Mouse (Mus musculus) frontal cortex, postnatal 36 days (tissue): Measurements from ENCODE around the gene Lamc3.
A peak's percentile ranks its signal among the peaks of the same experiment; 100 is the strongest.
"Not testable (repeated sequence)": the region's sequence is repeated elsewhere in the genome, so short reads cannot be mapped to it uniquely, and the experiment has no call there.

Source experiments
- DNase-seq, 2 experiments: peaks; one replicate each; pipeline ENCODE4 v3.0.0; 2022; ENCODE audit warnings: low spot score in 2 of 2

The Lamc3 gene

DNA sequence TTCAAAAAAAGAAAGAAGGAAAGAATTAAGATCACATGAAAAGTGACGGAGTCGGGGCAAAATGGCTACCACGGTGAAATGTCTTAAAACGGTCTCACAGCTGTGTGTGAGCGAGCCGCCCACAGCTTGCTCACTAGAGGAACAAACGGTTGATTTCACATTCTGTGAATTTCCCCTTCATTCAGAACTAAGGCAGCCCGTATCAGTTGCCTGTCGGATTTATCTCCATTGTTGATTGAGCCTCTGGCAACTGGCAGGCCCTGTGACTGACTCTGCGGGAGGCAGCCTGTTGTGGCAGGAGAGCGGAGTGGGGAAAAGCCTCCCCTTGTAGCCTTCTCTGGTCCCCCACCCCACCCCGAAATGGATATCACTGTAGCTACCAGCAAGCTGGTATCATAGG is 10.6 kb upstream of the Lamc3 start:
- DNase-seq = peak; percentile 28 to 43

DNA sequence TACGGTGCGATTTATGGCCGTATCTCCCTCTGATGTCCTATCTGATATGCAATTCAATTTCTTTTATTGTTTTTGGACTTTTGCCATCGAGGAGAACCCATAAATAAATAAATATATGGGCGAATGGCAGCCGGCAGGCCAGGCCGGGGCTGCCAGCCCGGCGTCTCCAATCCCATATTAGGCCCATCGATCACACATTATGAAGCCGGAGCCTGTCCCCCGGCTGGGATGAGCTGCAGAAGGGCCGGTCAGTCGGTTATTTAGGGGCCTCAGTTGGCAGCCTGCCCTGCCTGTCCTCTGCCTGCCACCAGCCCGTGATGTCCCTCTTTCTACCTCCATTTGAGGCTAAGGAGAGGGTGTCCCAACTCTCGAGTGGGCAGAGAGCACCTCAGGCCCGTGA is 8.5 kb upstream of the Lamc3 start:
- DNase-seq = no peak

DNA sequence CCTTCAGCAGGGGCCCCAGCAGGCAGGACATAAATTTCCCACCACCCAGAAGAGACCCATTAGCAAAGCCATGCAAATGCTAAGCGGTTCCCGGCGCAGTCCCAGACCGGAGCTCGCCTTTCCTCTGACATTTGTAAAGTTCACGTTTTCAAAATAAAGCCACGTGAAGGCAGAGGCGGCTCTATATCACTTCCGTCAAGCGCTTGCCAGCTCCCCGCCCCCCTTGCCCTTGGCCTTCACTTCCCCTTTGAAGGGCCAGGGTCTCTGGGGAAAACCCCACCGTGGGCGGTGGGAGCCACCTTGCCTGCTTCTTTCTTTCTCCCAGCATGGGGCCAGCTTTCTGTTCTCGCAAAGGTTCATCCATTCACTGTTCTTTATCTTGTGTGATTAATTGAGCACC is 6.2 kb upstream of the Lamc3 start:
- DNase-seq = no peak

DNA sequence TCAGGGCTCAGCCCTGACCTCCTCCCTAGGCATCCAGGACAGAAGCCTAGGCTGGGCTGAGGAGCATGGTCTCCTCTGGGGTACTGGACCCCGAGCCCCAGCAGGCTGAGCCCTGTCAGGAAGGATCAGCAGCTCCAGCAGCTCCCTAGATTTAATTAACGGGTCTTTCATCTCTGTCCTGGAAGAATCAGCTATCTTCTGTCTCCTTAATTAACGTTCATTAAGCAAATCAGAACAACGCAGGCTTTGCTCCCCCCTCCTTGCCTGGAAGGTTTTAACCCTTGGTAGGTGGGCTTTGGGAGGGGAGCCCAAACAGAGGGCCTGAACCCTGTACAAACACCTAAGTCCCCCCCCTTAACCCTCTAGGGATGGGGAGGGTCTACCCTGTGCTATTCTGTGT is 4.0 kb upstream of the Lamc3 start:
- DNase-seq = no peak

DNA sequence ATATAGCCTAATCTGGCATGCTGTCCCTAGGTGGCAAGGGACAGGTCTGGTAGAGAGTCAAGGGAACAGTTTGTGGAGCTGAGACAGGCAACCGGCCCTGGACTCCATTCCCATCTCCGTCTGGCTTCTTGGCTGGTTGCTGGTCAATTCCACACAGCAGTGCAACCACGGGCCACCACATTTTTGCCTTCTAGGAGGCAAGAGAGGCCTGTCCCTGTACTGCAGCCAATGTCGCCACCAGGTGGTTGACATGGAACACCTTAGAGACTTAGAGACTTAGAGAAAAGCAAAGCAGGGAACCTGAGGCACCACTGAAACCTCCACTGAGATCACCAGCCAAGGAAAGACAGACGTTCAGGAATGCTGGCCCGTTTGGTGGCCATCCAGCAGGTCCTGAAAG is 2.3 kb upstream of the Lamc3 start:
- peak; percentile 31 to 40 for DNase-seq

DNA sequence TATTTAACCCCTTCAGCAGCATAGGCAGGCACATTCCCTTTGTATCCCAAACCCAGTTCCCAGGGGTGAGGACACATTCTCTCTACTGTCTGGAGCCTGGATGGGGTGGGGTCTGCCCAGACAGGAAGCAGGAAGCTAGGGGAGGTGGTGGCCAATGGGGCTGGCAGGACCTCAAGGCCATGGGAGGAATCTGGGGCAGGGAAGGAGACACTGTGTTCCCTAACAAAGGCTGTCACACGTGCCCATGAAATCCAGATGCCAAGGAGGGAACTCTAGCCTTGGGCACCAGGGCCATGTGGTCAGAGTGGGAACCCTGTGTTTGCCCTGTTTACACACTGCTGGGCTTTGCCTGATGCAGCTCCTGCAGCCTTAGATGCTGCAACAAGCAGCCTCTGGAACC is 1.8 kb downstream of the Lamc3 start:
- no peak for DNase-seq

DNA sequence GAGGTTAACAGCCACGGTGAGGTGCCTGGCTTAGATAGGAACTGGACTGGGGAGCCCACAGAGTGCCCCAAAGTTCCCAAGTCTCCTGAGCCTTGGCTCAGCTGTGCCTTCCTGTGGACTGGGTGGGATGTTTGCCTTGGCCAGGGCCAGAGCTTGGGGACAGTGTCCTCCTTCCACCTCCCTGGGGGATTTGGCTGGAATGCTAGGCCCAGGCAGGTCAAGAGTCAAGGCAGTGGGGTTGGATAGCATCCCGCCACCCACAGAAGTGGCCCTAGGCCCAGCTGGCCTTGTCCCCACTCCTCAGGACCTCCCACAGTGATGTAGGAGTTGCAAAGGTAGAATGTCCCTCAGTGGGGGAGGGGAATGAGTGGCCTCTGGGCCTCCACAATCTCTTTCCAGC is 4.1 kb downstream of the Lamc3 start:
- no peak for DNase-seq

DNA sequence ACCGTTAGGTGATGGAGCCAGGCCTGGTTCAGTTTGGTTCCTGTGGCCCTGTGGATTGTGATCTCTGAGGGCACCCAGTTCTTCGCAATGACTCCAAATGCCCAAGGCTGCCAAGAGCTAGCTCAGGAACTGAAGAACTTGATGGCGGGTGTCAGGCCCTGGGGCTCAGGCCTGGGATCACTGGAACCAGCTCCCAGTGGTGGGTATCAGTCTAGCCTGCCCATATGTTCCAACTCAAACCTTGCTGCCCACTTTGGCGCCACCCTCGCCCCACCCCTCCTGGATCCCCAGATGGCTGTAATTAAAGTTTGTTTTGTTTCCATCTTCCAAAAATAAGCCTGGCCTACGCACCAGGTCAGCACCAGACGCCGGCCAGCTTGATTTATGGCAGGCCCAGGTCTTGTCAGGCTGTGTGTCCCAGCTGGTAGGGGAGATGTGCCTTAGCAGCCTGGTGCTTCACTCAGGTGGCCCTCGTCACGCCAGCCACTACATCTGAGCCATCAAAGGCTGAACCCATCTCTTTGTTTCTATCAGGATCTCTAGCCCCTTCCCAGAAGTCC is 6.1 kb downstream of the Lamc3 start:
- DNase-seq = no peak

DNA sequence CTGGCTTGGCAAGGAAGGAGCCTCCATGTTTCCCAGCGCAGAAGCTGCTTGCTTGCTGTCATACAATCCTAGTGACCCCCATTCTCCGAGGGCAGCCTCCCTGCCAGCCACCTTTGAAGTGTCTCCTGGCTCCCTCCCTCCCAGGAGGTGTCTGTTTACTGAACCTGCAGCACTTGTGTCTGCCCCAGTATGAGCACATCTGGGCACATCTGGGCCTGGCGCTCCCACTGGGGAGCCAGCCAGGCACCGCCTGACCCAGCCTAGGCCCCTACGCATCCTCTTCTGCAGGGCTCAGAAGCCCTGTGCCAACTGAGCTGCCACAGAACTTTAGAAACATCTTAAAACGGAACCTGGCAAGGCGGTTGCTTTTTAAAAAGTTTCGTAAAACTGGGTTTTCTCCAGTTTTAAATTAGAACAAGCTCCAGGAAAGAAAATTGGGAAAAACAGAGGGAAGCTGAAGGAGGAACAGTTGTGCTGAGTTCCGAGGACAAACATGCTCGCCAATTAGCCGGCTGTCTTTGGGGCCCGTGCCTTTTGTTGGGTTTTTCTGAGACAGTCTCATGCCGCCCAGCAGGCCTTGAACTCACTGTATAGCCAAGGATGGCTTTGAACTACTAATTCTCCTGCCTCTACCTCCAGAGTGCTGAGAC is 7.3 kb downstream of the Lamc3 start:
- DNase-seq = peak in 1 of 2 experiments; percentile 66

DNA sequence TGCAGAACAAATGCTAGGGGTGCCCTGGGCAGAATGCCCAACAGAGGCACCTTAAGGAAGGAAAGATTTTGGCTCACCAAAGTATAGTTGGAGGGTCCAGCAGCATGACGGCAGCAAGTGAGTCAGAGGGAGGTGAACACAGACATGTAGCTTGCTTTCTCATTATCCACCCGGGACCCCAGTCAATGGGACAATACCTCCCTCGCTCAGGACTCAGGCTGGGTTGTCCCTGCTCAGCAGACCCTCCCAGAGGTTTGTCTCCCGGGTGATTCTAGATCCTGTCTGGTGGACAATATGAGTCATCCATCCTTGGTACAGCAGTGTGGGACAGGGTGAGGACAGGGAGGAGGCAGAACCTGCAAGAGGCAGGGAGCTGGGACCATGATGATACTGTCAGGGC is 13.8 kb downstream of the Lamc3 start:
- DNase-seq = no peak

DNA sequence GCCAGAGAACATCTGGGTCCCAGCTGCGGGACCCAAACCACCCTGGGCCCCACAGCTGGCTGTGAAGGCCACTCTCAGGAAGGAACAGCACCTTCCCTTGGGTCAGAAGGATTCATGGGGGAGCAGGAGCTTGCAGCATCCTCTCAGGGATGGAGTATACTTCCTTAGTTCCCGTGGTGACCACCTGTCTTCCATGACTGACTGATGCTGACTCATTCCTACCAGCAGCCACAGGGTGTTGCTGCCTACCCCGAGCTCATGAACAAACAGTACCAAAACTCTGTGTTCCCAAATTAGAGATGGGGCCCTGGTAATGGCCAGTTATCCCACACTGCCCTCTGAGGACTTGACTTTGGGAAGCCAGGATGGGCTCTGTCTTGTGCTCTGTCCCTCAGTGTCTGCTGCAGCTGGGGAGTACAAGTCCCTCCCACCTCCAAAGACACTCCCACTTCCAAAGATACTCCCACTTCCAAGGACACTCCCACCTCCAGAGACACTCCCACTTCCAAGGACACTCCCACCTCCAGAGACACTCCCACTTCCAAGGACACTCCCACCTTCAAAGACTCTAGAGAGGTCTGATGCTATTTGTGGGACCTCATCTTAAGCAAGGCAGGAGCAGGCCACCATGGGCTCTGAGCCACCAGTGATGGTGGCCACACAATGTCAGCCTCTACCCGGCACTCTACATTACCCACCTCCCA is 14.7 kb downstream of the Lamc3 start:
- no peak for DNase-seq

DNA sequence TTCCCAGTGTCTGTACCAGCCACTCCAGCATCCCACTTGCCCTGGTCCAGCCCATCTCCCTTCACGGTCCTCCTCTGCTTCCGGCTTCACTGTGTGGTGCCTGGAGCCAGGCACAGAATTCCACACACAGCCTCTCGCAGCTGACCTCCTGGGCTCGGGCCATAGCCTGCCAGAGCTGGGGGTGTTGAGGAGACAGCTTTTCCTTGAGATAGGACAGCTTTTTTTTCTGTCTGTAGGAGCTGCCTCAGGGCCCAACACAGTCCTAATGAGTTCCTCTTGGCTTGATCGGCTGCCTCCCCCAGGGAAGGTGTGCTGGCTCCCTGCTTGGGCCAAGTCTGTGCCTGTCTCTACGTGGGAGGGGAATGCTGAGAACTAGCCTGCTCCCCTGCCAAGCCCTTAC is 17.0 kb downstream of the Lamc3 start:
- no peak for DNase-seq

DNA sequence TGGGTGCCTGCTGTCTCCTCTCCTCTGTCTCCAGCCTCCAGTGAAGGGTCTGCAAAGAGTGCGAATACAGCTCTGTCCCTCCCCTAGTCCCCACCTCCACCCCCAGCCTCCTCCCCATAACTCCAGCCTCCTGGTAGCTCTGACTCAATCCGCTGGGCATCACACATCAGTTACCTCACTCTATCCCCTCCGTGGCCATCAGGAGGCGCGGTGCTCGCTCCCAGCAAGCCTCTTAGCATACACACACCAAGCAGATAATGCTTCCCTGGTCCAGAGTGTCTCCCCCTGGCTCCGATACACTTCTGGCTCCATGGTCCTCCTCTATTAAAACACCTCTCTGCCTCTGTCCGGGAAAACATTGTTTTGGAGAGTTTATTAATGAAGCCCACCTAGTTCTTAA is 17.5 kb downstream of the Lamc3 start:
- no peak for DNase-seq

DNA sequence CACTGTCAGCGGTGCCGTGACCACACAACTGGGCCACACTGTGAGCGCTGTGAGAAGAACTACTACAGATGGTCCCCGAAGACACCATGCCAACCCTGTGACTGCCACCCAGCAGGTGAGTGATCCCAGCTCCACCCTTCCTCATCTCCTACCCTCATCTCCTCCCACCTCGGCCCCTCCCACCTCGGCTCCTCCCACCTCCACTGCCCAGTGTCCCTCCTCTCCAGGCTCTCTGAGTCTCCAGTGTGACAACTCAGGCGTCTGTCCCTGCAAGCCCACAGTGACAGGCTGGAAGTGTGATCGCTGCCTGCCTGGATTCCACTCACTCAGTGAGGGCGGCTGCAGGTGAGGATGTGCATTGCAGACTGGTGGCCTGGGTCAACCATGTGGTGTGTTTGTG is 18.6 kb downstream of the Lamc3 start:
- DNase-seq = no peak

DNA sequence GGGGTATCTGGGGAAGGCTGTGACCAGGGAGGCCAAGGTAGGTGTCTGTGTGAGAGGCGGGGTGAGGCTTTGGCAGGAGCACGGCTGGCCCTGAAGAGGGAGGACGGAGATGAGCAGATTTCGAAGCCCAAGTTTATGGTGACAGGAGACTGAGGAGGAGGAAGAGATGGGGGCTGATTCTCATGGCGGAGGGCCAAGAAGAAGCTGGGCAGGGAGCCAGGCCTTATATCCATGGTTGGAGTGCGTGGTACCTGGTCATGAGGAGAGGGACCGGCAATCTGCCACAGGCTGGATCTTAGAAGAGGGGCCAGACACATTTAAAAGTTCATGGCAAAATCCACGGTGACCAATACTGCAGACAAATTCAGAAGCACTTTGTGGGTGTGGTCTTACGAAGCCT is 19.3 kb downstream of the Lamc3 start:
- peak; percentile 51 to 62 for DNase-seq

DNA sequence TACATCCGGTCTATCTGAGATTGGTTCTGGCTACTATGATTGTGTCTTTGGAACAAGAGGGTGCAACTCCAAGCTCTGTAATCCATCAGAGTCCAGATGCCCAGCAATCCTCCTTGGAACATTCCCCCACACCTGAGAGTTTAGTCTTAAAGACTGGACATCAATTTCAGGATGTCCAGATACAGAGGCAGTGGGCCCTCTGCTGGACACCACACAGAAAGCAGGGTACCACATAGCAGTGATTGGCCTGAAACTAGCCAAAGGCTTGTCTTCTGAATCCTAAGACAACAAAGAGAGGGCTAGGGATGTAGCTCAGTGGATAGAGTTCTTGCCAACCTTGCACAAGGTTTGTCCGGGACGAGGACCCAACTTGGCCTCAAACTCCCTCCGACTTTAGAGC is 25.5 kb downstream of the Lamc3 start:
- DNase-seq = no peak

DNA sequence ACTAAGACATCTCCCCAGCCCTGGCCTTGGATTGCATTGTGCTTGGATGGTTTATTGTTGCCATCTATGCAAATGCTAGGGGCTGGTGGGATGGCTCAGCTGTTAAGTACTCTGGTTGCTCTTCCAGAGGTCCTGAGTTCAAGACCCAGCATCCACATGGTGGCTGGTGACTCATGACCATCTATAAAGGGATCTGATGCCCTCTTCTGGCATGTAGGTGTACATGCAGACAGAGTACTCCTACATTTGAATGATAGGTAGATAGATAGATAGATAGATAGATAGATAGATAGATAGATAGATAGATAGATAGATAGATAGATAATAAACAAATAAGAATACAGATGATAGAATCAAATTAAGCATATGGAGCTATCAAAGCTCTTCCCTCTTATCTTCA is 27.1 kb downstream of the Lamc3 start:
- not testable (repeated sequence) for DNase-seq

DNA sequence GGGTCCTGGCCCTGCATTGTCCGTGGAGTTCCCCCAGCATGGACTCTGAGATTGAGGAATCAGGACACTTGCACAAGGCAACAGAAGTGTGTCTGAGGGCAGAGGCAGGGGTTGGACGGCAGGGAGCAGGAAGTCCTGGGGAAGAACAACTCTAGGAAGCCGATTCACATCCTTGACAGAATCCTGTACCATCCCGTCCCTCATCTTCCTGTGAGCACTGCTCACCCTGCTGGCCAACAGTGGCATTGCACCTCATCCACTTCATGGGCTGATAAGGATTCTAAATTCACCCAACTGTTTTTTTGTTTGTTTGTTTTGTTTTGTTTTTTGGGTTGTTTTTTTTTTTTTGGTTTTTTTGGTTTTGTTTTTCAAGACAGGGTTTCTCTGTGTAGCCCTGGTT is 28.0 kb downstream of the Lamc3 start:
- DNase-seq = peak; percentile 76 to 78

DNA sequence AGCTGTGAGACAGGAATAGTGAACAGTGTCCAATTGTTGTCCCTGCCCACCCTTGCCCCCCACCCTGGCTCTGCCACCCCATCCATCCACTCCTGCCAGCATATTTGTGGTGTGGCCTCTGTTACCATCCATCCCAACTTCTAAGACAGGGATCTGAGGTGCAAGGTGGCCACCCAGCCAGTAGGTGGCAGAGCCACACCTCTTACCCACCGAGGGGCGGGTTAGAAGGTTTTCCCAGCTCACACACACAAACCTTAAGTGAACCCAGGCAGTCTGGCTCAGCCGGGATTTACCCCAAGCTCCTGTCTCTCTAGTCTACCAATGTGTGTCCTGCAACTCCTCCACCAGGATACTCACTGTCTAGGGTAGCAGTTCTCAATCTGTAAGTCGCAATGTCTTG is 30.5 kb downstream of the Lamc3 start:
- DNase-seq = peak in 1 of 2 experiments; percentile 35

DNA sequence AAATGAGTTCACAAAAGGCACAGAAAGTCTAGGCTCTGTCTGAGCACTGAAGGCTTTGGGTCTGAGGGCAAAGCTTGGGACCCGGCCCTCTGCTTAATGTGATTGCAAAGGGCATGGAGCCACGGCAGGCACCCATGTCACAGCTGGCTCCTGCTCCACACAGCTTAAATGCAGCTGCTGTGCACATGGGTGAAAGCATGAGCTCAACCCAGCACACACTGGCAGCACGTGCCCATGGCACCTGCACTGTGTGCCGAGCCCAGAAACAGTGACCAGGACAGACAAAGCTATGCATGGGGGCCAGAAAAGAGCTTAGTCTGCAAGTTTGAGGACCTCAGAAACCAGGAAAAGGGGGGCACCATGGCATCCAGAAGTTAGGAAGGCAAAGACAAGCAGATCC is 36.6 kb downstream of the Lamc3 start:
- no peak for DNase-seq

DNA sequence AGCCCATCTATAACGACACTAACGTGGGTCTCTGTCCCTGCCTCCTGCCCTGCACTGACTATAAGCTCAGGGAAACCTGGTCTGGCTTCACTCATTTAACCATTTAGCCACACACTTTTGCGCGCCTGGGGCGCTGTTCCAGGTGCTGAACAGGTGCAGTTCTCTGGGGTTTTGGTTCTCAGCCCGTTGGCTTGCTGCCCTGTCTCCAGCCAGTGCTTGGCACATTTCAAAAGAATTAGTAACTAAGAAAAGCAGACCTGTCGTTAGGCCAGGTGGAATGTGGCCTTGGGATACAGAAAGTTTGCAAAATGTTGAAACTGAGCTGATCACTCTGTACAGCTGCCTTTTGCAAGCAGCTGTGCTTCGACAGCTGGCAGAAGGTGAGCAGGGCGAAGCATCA is 37.7 kb downstream of the Lamc3 start:
- DNase-seq = no peak

DNA sequence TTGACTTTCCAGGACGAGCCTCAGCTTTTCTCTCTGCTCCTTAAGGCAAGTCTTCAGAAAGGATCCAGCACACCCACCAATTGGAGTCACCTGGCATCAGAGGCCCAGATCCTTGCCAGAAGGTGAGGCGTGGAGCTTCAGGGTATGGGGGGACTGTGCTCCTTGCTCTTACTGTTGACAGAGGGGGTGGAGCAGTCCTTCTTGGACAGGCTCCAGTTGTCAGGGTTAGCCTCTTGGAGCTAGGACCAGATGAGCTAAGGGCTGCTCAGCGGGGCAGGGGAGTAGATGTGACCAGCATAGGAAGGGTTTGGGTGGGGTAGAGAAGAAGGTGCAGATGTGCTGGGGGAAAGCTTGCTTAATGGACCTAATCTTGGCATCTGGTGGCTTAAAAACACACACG is 38.8 kb downstream of the Lamc3 start:
- DNase-seq = no peak

DNA sequence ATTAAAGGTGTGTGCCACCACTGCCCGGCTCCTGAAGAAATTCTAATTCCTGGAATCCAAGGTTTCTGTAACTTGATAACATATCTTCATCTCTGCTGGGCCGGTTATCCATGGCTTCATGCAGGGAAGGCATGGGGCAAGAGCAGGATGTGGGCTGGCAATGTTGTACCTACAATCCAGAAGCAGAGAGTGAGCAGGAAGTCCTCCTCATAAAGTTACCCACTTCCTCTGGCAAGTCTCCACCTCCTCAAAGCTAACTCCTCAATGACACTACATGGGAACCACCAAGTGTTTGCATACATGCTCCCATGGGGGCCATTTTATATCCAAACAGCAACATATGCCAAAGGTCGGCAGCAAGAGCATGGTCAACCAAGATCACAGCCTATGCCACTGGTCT is 42.6 kb downstream of the Lamc3 start:
- DNase-seq = no peak

DNA sequence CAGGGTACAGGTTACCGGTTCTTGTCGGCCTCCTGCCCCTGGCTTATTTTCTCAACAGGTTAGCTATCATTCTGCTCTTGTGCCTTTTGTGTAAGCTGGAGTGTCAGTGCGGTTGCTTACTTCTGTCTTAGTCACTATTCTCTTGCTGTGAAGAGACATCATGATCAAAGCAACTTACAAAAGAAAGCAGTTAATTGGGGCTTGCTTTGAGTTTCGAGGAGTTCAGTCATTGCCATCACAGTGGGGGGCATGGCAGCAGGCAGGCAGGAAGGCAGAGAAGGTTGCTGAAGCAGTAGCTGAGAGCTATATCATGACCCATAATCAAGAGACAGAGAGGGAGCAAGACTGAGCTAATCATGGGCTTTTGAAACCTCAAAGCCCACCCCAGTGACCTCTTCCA is 47.5 kb downstream of the Lamc3 start:
- no peak for DNase-seq
